Mouse (Mus musculus) gastrocnemius, adult 18-20 months (tissue): ENCODE data around the gene Ccdc90b. TPM values are rescaled to one million over a fixed set of nuclear protein-coding genes. Genes with fewer than 3 reads are reported as not detected.

ENCODE experiments used
- total RNA-seq, 2 experiments: library from RNA; stranded (reverse); gene quantifications; 2 replicates each; pipeline ENCODE4 v1.2.3; 2021

Ccdc90b gene
- total RNA-seq, 2 experiments from 2014 or later, result 19.7 to 20.2 TPM

Other genes starting within 250 kb of the Ccdc90b start
- gene Ankrd42, start 76.0 kb downstream of the Ccdc90b start, total RNA-seq, result under 1 TPM; 0.28 to 0.34 TPM
- 10 to 100 TPM; 18.3 to 22.0 TPM for gene Pcf11, start 108.8 kb downstream of the Ccdc90b start, total RNA-seq
- gene Rab30, start 180.5 kb downstream of the Ccdc90b start, total RNA-seq, result 1 to 10 TPM; 5.4 to 8.5 TPM